Comparison of ENCODE assay signal across 10 mouse cellular contexts in genomic region chr10:34205825-34206224, GRCm38 (mm10). TPM values are rescaled to one million over a fixed set of nuclear protein-coding genes. Genes with fewer than 3 reads are reported as not detected.
A peak's percentile ranks its signal among the peaks of the same experiment; 100 is the strongest.
DNase-seq lines count a peak whose midpoint lies in the region; ATAC-seq and TF ChIP-seq lines count a peak whose summit lies in the region.
"Had no signal": no experiment of that assay in that cellular context is flagged by ENCODE, and none has a peak within 500 bp of the region (broad histone marks: within the 10 kb centered on the region; RNA-seq: fewer than 3 reads in every experiment).

No protein-coding gene starts in this region.

- no peak for DNase-seq in gastrocnemius, adult 2 months
- no peak for DNase-seq in gastrocnemius, postnatal 36 days
- DNase-seq in kidney, adult 2 months = no peak
- DNase-seq in ZHBTc4 (ENCODE audit: low read depth, low spot score) = peak; percentile 30
- no peak for DNase-seq in liver, embryonic 11.5 days (ENCODE audit: low spot score)
- no peak for DNase-seq in adrenal gland, adult 18-20 months (ENCODE audit: low spot score in 2 of 2)
- no peak for DNase-seq in spleen, postnatal 10 days (ENCODE audit: low spot score in 2 of 2)
- DNase-seq: left cerebral cortex, postnatal 4 days had no signal

- ATAC-seq in kidney, embryonic 16.5 days (ENCODE audit: low FRiP score, low TSS enrichment) = no peak
- no peak for ATAC-seq in liver, embryonic 11.5 days (replicated peaks; ENCODE audit: low FRiP score)

- H3K9me3 ChIP-seq in kidney, embryonic 16.5 days (ENCODE audit: low read length) = no peaks in the 10 kb centered on the region
- no peaks in the 10 kb centered on the region for H3K9me3 ChIP-seq in liver, embryonic 11.5 days (ENCODE audit: control insufficient read depth, low read length)
- H3K9me3 ChIP-seq: stomach, embryonic 15.5 days had no signal

- H3K27ac ChIP-seq in gastrocnemius, adult 2 months = peak overlapping the region; percentile 93
- no peak overlapping the region for H3K27ac ChIP-seq in kidney, embryonic 16.5 days (ENCODE audit: low read length)
- H3K27ac ChIP-seq in kidney, adult 2 months (ENCODE audit: insufficient read depth, low read depth, low read length) = no peak overlapping the region
- no peak overlapping the region for H3K27ac ChIP-seq in liver, embryonic 11.5 days (ENCODE audit: low read depth, low read length)

- no peaks in the 10 kb centered on the region for H3K36me3 ChIP-seq in kidney, embryonic 16.5 days (ENCODE audit: insufficient read depth, low read length)
- no peaks in the 10 kb centered on the region for H3K36me3 ChIP-seq in kidney, adult 2 months (ENCODE audit: control insufficient read depth, insufficient read depth, low read length)
- H3K36me3 ChIP-seq in liver, embryonic 11.5 days (ENCODE audit: control insufficient read depth, insufficient read depth, low read length) = no peaks in the 10 kb centered on the region
- H3K36me3 ChIP-seq: stomach, embryonic 15.5 days had no signal

- no peaks in the 10 kb centered on the region for H3K27me3 ChIP-seq in kidney, embryonic 16.5 days (ENCODE audit: insufficient read depth, low read length)
- H3K27me3 ChIP-seq in kidney, adult 2 months (replicated peaks; ENCODE audit: control insufficient read depth, insufficient read depth, low read length) = no peaks in the 10 kb centered on the region; the same call in 1 of the 2 replicates
- peaks cover 12% of the 10 kb centered on the region for H3K27me3 ChIP-seq in liver, embryonic 11.5 days (replicated peaks; ENCODE audit: control insufficient read depth, insufficient read depth, low read length)
- H3K27me3 ChIP-seq: stomach, embryonic 15.5 days had no signal

- peaks cover 4% of the 10 kb centered on the region; the same call in 1 of the 2 replicates for H3K4me1 ChIP-seq in kidney, embryonic 16.5 days (ENCODE audit: insufficient read depth, low read length)
- H3K4me1 ChIP-seq in kidney, adult 2 months (ENCODE audit: control insufficient read depth, insufficient read depth, low read length) = no peaks in the 10 kb centered on the region
- no peaks in the 10 kb centered on the region for H3K4me1 ChIP-seq in liver, embryonic 11.5 days (replicated peaks; ENCODE audit: control insufficient read depth, insufficient read depth, low read length)

- peak overlapping the region; percentile 61 for H3K4me2 ChIP-seq in kidney, embryonic 16.5 days (replicated peaks; ENCODE audit: low read depth, low read length)
- H3K4me2 ChIP-seq in liver, embryonic 11.5 days = peak overlapping the region; percentile 92

- TF ChIP-seq CTCF in gastrocnemius, adult 2 months (IDR thresholded peaks at IDR 0.05) = no peak
- TF ChIP-seq CTCF in kidney, adult 2 months (conservative IDR thresholded peaks at IDR 0.05; ENCODE audit: insufficient read depth, insufficient read length, low read depth, low read length) = no peak

- 92% methylated on average over 1 of the region's 1 CpGs for WGBS in kidney, embryonic 16.5 days
- 89% methylated on average over 1 of the region's 1 CpGs for WGBS in kidney, adult 2 months
- WGBS in liver, embryonic 11.5 days = 88% methylated on average over 1 of the region's 1 CpGs

- H3K9ac ChIP-seq in kidney, embryonic 16.5 days (replicated peaks; ENCODE audit: low read length) = no peak overlapping the region
- no peak overlapping the region for H3K9ac ChIP-seq in liver, embryonic 11.5 days (ENCODE audit: low read depth, low read length)

- TF ChIP-seq POLR2A in kidney, adult 2 months (IDR thresholded peaks at IDR 0.05; ENCODE audit: low read depth, low read length) = no peak

- intact Hi-C loops in gastrocnemius, adult 2 months (cut with DNase I) = no loop called here
- intact Hi-C loops in gastrocnemius, postnatal 36 days (cut with DNase I) = no loop called here

- H3K4me3 ChIP-seq in gastrocnemius, adult 2 months = peak overlapping the region; percentile 94
- H3K4me3 ChIP-seq in kidney, embryonic 16.5 days (ENCODE audit: low read length) = peak overlapping the region; percentile 20; the same call in 1 of the 2 replicates
- H3K4me3 ChIP-seq in kidney, adult 2 months (ENCODE audit: insufficient read depth, low read depth, low read length) = no peak overlapping the region
- H3K4me3 ChIP-seq in liver, embryonic 11.5 days (ENCODE audit: low read depth, low read length) = no peak overlapping the region

RNA-seq across cellular contexts. Expression of gene Dse, which starts 1.7 kb away (rescaled TPM):
- total RNA-seq in gastrocnemius, adult 2 months (2021) = 1 to 10 TPM; 4.2 to 4.5 TPM
- 1 to 10 TPM; 3.5 to 4.5 TPM for total RNA-seq in gastrocnemius, postnatal 36 days (2021)
- 24.7 and 25.4 TPM in 2 replicates for polyA plus RNA-seq in kidney, embryonic 16.5 days (2015; fragmentation: Nextera tagmentation; extraction: Ambion mirVana)
- 8.0 and 8.6 TPM in 2 replicates for polyA plus RNA-seq in kidney, adult 2 months (2012; rRNA removed)
- polyA plus RNA-seq in liver, embryonic 11.5 days (2014; fragmentation: Nextera tagmentation; extraction: Ambion mirVana) = 14.9 and 16.8 TPM in 2 replicates
- total RNA-seq in adrenal gland, adult 18-20 months (2021) = 1 to 10 TPM; 8.6 to 9.8 TPM

Comparison
In these comparisons a context has a peak if more than half of its experiments do, and no peak if none do; other contexts are left out.
1. H3K4me3 ChIP-seq: peak in gastrocnemius, adult 2 months (single experiment) and kidney, embryonic 16.5 days (single experiment); none in kidney, adult 2 months (single experiment) and liver, embryonic 11.5 days (single experiment).